Mouse (Mus musculus): ENCODE measurements around the gene 2610001J05Rik. TPM values are rescaled to one million over a fixed set of nuclear protein-coding genes. Genes with fewer than 3 reads are reported as not detected.
A peak's percentile ranks its signal among the peaks of the same experiment; 100 is the strongest.
"Not testable (repeated sequence)": the region's sequence is repeated elsewhere in the genome, so short reads cannot be mapped to it uniquely, and the experiment has no call there.

Gene 2610001J05Rik
- 10 to 100 TPM; 48.8 to 49.1 TPM for total RNA-seq (2021)
- long read RNA-seq, transcript 2610001J05Rik-201 (3 exons, 3,177 nt): minor isoform, 13 of 50 reads
- long read RNA-seq, transcript 2610001J05Rik-203 (1 exons, 1,606 nt): major isoform, 35 of 50 reads
- long read RNA-seq, partial matches to known transcripts: 1 of 50 reads
- long read RNA-seq, other reads (novel, unspliced or antisense): 0 of 50 reads

- DNase-seq (ENCODE audit: low spot score in 2 of 2): peak; percentile 86 to 90
These were observed at the start of gene 2610001J05Rik for GRCm38 (mm10) chr6:13870919-13871624. Gene 2610001J05Rik (minus strand): TSS chr6:13871518.

- no peak for DNase-seq (ENCODE audit: low spot score in 2 of 2)
These were observed 38.6 kb upstream of the 2610001J05Rik start for GRCm38 (mm10) chr6:13909762-13910537.

- DNase-seq (ENCODE audit: low spot score in 2 of 2): no peak
These were observed 31.8 kb upstream of the 2610001J05Rik start for GRCm38 (mm10) chr6:13902941-13903627.

GRCm38 (mm10) chr6:13884877-13885592, 13.7 kb upstream of the 2610001J05Rik start:
- no peak for DNase-seq (ENCODE audit: low spot score in 2 of 2)

- DNase-seq (ENCODE audit: low spot score in 2 of 2): no peak
These were observed 11.6 kb upstream of the 2610001J05Rik start for GRCm38 (mm10) chr6:13882919-13883318.

GRCm38 (mm10) chr6:13873959-13874358, 2.6 kb upstream of the 2610001J05Rik start:
- DNase-seq (ENCODE audit: low spot score in 2 of 2): no peak

- DNase-seq (ENCODE audit: low spot score in 2 of 2): no peak
These were observed 758 bp upstream of the 2610001J05Rik start for GRCm38 (mm10) chr6:13872076-13872475.

GRCm38 (mm10) chr6:13871625-13871958, 274 bp upstream of the 2610001J05Rik start:
- DNase-seq (ENCODE audit: low spot score in 2 of 2): no peak

GRCm38 (mm10) chr6:13870289-13870741, 1.0 kb downstream of the 2610001J05Rik start:
- peak; percentile 4 to 13 for DNase-seq (ENCODE audit: low spot score in 2 of 2)

GRCm38 (mm10) chr6:13860596-13860995, 10.7 kb downstream of the 2610001J05Rik start:
- no peak for DNase-seq (ENCODE audit: low spot score in 2 of 2)

- no peak for DNase-seq (ENCODE audit: low spot score in 2 of 2)
These were observed 11.3 kb downstream of the 2610001J05Rik start for GRCm38 (mm10) chr6:13859877-13860585.

GRCm38 (mm10) chr6:13854230-13854629, 17.1 kb downstream of the 2610001J05Rik start:
- DNase-seq (ENCODE audit: low spot score in 2 of 2): no peak

GRCm38 (mm10) chr6:13853244-13853643, 18.1 kb downstream of the 2610001J05Rik start:
- no peak for DNase-seq (ENCODE audit: low spot score in 2 of 2)

GRCm38 (mm10) chr6:13846031-13846430, 25.3 kb downstream of the 2610001J05Rik start:
- DNase-seq (ENCODE audit: low spot score in 2 of 2): not testable (repeated sequence)

GRCm38 (mm10) chr6:13839345-13840054, 31.8 kb downstream of the 2610001J05Rik start, which contains the start of gene Gpr85:
Gene Gpr85 (minus strand): TSS chr6:13839942.
- peak; percentile 24 to 26 for DNase-seq (ENCODE audit: low spot score in 2 of 2)

- DNase-seq (ENCODE audit: low spot score in 2 of 2): peak; percentile 74 to 86
These were observed 32.5 kb downstream of the 2610001J05Rik start for GRCm38 (mm10) chr6:13838677-13839344.

GRCm38 (mm10) chr6:13837916-13838676, 33.2 kb downstream of the 2610001J05Rik start:
- peak; percentile 25 to 52 for DNase-seq (ENCODE audit: low spot score in 2 of 2)
